Mouse (Mus musculus): ENCODE measurements around the gene Rilpl1. TPM values are rescaled to one million over a fixed set of nuclear protein-coding genes. Genes with fewer than 3 reads are reported as not detected.
A peak's percentile ranks its signal among the peaks of the same experiment; 100 is the strongest.

The Rilpl1 gene
- polyA plus RNA-seq (2014; fragmentation: Nextera tagmentation; extraction: Ambion mirVana): 21.9 and 26.1 TPM in 2 replicates

DNA sequence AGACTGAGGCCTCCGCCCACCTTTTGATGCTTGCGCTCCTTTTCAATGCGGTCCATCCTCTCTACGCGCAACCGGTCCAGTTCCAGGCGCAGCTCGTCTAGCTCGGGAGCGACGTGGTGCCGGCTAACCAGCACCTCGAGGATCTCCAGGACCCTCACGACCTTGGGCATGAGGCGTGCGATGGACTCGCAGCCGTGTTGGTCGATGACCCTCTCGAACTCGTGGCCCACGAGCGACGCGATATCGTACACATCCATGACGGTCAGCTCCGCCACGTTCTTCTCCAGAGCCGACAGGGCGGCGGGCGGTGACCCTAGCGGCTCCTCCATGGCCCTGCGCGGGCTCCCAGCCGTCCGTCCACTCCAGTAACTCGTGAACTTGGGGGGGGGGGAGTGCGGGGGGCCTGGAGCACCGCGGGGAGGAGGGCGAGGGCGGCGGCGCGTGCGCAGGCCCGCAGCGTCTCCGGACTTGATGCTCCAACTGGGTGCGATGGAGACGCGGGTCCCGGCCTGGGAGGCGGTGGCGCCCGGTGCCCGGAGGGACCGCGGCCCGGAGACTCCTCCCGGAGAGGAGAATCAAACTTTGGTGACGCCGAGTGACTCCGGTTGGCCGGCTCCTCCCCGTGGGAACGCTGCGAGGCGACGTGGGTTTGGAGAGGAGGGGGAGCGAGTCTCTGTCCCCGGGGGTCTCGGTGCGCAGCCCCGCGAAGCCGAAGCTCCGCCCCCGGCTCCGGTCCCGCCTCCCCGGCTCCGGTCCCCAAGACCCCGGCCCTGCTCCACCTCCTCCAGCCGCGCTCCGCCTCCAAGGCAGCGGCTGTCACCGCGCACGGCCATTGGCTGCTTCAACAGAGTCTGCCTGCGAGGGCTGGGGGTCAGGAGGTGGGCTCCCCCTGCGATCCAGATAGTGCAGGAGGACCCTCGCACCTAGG lies at the start of gene Rilpl1:
Gene Rilpl1, minus strand, starts transcription at position 737 of the 928 bp plus-strand sequence.
- Histone ChIP-seq H3K4me2 (replicated peaks; ENCODE audit: low read depth, low read length) (peak within 1 kb of the TSS; percentile 88), H3K9me3 (ENCODE audit: control insufficient read depth, low read length) (no peaks in the 10 kb centered on the region), H3K36me3 (ENCODE audit: control insufficient read depth, insufficient read depth, low read length) (no peaks in the 10 kb centered on the region), H3K4me3 (ENCODE audit: low read length) (peak within 1 kb of the TSS; percentile 84), H3K4me1 (ENCODE audit: control insufficient read depth, insufficient read depth, low read length) (peaks cover 37% of the 10 kb centered on the region), H3K27ac (ENCODE audit: low read depth, low read length) (peak within 1 kb of the TSS; percentile 81), H3K9ac (ENCODE audit: low read depth, low read length) (peak within 1 kb of the TSS; percentile 82), H3K27me3 (ENCODE audit: control insufficient read depth, insufficient read depth, low read length) (no peaks in the 10 kb centered on the region)
- under 1% methylated on average over 81 of the region's 96 CpGs for WGBS
- peak; percentile 88 for ATAC-seq (ENCODE audit: low FRiP score, low TSS enrichment)

DNA sequence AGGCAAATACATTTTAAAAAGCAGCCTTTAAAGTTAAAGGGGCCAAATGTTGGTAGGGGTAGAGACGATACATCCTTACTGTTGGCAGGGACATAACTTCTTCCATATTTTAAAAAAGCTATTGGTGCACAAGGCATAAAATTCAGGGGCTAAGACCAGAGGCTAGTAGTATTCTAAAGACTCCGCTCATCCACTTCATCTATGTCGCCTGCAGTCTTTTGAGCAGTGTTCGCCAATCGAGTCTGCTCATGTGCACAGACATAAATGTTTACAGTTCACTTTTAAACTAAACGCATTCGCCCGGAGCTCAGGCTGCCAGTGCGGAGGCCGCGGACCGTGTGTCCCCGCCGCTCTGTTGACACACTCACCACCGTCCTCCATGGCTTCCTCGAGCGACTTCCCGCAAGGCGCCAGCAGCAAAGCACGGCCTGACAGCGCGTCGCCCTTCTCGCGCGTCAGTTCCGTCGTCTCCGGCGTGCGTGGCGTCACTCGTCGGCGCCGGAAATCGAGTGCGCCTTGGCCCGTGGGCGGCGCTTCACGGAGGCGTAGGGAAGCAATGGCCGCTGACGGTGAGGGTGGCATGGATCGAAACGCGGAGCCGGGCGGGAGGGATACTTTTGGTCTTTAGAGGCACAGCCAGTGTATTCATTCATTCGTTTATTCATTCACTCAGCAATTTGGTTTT lies 47.6 kb upstream of the Rilpl1 start, which contains the start of the genes Eif2b1 and Gtf2h3:
Gene Eif2b1, minus strand, starts transcription at position 499 of the 685 bp plus-strand sequence.
Gene Gtf2h3, plus strand, starts transcription at position 508 of the 685 bp plus-strand sequence.
- H3K36me3 ChIP-seq (ENCODE audit: control insufficient read depth, insufficient read depth, low read length): peaks cover 41% of the 10 kb centered on the region
- no peaks in the 10 kb centered on the region for H3K27me3 ChIP-seq (ENCODE audit: control insufficient read depth, insufficient read depth, low read length)
- H3K9me3 ChIP-seq (ENCODE audit: control insufficient read depth, low read length): no peaks in the 10 kb centered on the region
- H3K9ac ChIP-seq (ENCODE audit: low read depth, low read length): peak within 1 kb of the TSS; percentile 65
- peaks cover 10% of the 10 kb centered on the region; the same call in 1 of the 2 replicates for H3K4me1 ChIP-seq (ENCODE audit: control insufficient read depth, insufficient read depth, low read length)
- peak; percentile 89 for ATAC-seq (ENCODE audit: low FRiP score, low TSS enrichment)
- H3K4me3 ChIP-seq (ENCODE audit: low read length): peak within 1 kb of the TSS; percentile 66
- under 1% methylated on average over 51 of the region's 51 CpGs for WGBS
- no peak within 1 kb of the TSS for H3K27ac ChIP-seq (ENCODE audit: low read depth, low read length)
- H3K4me2 ChIP-seq (replicated peaks; ENCODE audit: low read depth, low read length): peak within 1 kb of the TSS; percentile 81

DNA sequence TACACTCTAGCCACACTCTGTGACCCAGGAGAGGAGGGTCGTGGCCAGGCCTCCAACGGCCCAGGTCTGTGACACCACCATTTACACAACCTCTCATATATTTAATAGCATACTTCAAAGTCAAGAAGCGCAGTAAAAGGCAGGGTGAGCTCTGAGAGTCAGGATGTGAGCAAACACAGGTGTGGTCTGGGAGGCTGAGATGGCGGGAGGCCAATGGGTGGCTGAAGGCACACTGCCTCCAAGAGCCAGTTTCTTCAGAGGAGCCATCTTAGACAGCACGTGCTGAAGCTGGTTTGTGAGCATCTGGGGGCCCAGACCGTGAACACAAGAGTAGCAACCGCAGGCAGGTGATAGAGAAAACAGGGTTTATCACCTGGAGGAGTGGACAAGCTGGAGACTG lies 44.3 kb upstream of the Rilpl1 start:
- no peak overlapping the region for H3K4me3 ChIP-seq (ENCODE audit: low read length)
- H3K36me3 ChIP-seq (ENCODE audit: control insufficient read depth, insufficient read depth, low read length): peaks cover 73% of the 10 kb centered on the region
- peaks cover 10% of the 10 kb centered on the region; the same call in 1 of the 2 replicates for H3K4me1 ChIP-seq (ENCODE audit: control insufficient read depth, insufficient read depth, low read length)
- H3K27me3 ChIP-seq (ENCODE audit: control insufficient read depth, insufficient read depth, low read length): no peaks in the 10 kb centered on the region
- no peak overlapping the region for H3K27ac ChIP-seq (ENCODE audit: low read depth, low read length)
- no peak for ATAC-seq (ENCODE audit: low FRiP score, low TSS enrichment)
- WGBS: 81% methylated on average over 7 of the region's 7 CpGs
- H3K9me3 ChIP-seq (ENCODE audit: control insufficient read depth, low read length): no peaks in the 10 kb centered on the region
- H3K4me2 ChIP-seq (replicated peaks; ENCODE audit: low read depth, low read length): no peak overlapping the region
- no peak overlapping the region for H3K9ac ChIP-seq (ENCODE audit: low read depth, low read length)

DNA sequence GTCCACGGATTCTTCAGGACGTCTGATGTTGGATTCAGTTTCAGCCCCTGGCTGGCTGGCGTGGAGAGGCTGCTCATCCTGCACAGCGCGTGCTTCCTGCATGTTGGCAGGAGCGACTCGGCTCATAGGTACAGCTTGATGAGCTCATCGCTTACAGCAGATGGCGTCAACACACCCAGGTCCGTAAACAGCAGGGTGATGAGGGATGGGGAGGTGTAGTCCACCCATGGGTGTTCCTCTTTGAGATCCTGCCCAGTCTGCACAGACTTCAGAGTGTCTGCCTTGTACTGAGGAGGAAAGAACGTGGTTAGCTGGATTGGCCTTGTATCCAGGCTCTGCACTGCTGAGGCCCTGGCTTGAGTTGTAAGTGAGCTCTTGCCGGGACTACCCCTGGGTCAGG lies 39.9 kb upstream of the Rilpl1 start:
- no peak for ATAC-seq (ENCODE audit: low FRiP score, low TSS enrichment)
- H3K4me1 ChIP-seq (ENCODE audit: control insufficient read depth, insufficient read depth, low read length): no peaks in the 10 kb centered on the region
- H3K36me3 ChIP-seq (ENCODE audit: control insufficient read depth, insufficient read depth, low read length): peaks cover 89% of the 10 kb centered on the region
- H3K4me2 ChIP-seq (replicated peaks; ENCODE audit: low read depth, low read length): no peak overlapping the region
- no peak overlapping the region for H3K4me3 ChIP-seq (ENCODE audit: low read length)
- no peaks in the 10 kb centered on the region for H3K27me3 ChIP-seq (ENCODE audit: control insufficient read depth, insufficient read depth, low read length)
- 88% methylated on average over 12 of the region's 12 CpGs for WGBS
- H3K9me3 ChIP-seq (ENCODE audit: control insufficient read depth, low read length): no peaks in the 10 kb centered on the region
- H3K9ac ChIP-seq (ENCODE audit: low read depth, low read length): no peak overlapping the region
- no peak overlapping the region for H3K27ac ChIP-seq (ENCODE audit: low read depth, low read length)

DNA sequence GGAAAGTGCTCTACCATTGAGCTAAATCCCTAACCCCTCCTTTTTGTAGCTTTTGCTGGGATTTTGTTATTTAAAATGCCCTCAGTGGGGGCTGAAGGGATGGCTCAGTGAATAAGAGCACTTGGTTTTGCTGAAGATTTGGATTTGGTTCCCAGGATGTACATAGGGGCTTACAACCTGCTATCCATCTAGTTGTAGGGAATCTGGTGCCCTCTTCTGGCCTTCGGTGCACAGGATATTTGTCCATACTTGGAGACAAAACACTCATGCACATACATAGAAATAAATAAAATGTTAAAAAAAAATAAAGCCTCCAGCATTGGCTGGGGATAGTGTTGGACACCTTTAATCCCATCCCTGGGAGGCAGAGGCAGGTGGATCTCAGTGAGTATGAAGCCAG lies 24.0 kb upstream of the Rilpl1 start:
- Histone ChIP-seq H3K27me3 (ENCODE audit: control insufficient read depth, insufficient read depth, low read length) (no peaks in the 10 kb centered on the region), H3K9me3 (ENCODE audit: control insufficient read depth, low read length) (no peaks in the 10 kb centered on the region), H3K4me2 (replicated peaks; ENCODE audit: low read depth, low read length) (no peak overlapping the region), H3K9ac (ENCODE audit: low read depth, low read length) (no peak overlapping the region), H3K27ac (ENCODE audit: low read depth, low read length) (no peak overlapping the region), H3K4me3 (ENCODE audit: low read length) (no peak overlapping the region), H3K4me1 (ENCODE audit: control insufficient read depth, insufficient read depth, low read length) (0 out of 2 replicates have a peak, but pooled peaks cover 3% of the 10 kb centered on the region), H3K36me3 (ENCODE audit: control insufficient read depth, insufficient read depth, low read length) (peaks cover 49% of the 10 kb centered on the region)
- no peak for ATAC-seq (ENCODE audit: low FRiP score, low TSS enrichment)
- 74% methylated on average over 1 of the region's 1 CpGs for WGBS

DNA sequence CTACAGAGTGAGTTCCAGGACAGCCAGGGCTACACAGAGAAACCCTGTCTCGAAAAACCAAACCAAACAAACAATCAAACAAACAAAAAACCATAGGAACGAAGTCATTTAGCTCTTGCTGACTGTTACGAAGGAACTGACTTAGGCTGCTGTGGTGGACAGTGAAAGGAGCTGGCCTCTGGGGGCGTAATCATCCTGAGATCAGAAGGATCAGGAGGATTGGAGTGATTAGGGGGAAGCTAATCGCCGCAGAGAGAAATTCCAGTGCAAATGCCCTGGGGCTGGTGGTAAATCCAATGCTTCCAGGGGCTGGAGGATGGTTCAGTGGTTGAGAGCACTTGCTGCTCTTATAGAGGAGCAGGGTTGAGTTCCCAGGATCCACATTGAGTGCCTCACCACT lies 22.4 kb upstream of the Rilpl1 start:
- 75% methylated on average over 6 of the region's 6 CpGs for WGBS
- no peak overlapping the region for H3K27ac ChIP-seq (ENCODE audit: low read depth, low read length)
- peak overlapping the region; percentile 79 for H3K4me3 ChIP-seq (ENCODE audit: low read length)
- peaks cover 40% of the 10 kb centered on the region for H3K36me3 ChIP-seq (ENCODE audit: control insufficient read depth, insufficient read depth, low read length)
- H3K9me3 ChIP-seq (ENCODE audit: control insufficient read depth, low read length): no peaks in the 10 kb centered on the region
- H3K27me3 ChIP-seq (ENCODE audit: control insufficient read depth, insufficient read depth, low read length): no peaks in the 10 kb centered on the region
- H3K4me2 ChIP-seq (replicated peaks; ENCODE audit: low read depth, low read length): peak overlapping the region; percentile 74; the same call in 1 of the 2 replicates
- H3K4me1 ChIP-seq (ENCODE audit: control insufficient read depth, insufficient read depth, low read length): 0 out of 2 replicates have a peak, but pooled peaks cover 3% of the 10 kb centered on the region
- no peak overlapping the region for H3K9ac ChIP-seq (ENCODE audit: low read depth, low read length)
- ATAC-seq (ENCODE audit: low FRiP score, low TSS enrichment): no peak

DNA sequence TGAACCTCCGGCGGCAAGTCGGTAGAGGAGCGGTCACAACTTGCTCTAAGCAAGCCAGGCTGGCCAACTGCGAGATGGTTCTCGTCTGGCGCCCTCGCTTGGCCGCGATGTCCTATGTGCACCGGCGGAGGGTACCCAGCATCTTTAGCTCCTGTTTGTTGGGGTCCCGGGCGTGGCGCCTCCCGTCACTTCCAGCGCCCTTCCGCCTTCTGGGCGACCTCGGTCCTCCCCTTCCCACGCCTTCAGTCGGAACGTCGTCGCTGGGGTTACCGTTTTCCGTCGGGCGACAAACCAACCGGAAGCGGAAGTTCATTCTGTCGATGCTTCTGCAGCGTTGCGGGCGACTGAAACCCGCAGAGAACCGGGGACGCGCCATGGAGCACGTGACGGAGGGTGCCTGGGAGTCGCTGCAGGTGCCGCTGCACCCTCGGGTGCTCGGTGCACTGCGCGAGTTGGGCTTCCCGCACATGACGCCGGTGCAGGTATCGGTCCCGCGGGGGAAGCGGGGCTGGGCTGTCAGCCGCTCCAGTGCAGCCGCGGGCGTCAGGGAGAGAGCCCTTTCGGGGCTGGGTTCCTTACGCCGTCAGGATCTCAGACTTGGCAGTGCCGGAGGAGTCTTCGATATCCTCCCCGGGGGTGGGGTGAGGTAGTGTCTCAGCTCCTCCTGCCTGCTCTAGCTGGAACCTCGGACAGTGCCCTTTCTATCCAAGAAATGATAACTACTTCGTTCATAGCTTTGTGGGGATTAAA lies 21.5 kb upstream of the Rilpl1 start, which contains the start of gene Ddx55:
Gene Ddx55, plus strand, starts transcription at position 307 of the 750 bp plus-strand sequence.
- peak within 1 kb of the TSS; percentile 69 for H3K27ac ChIP-seq (ENCODE audit: low read depth, low read length)
- H3K9me3 ChIP-seq (ENCODE audit: control insufficient read depth, low read length): no peaks in the 10 kb centered on the region
- under 1% methylated on average over 66 of the region's 66 CpGs for WGBS
- peak within 1 kb of the TSS; percentile 65 for H3K9ac ChIP-seq (ENCODE audit: low read depth, low read length)
- no peaks in the 10 kb centered on the region for H3K27me3 ChIP-seq (ENCODE audit: control insufficient read depth, insufficient read depth, low read length)
- 0 out of 2 replicates have a peak, but pooled peaks cover 3% of the 10 kb centered on the region for H3K4me1 ChIP-seq (ENCODE audit: control insufficient read depth, insufficient read depth, low read length)
- peaks cover 41% of the 10 kb centered on the region for H3K36me3 ChIP-seq (ENCODE audit: control insufficient read depth, insufficient read depth, low read length)
- peak within 1 kb of the TSS; percentile 74 for H3K4me2 ChIP-seq (replicated peaks; ENCODE audit: low read depth, low read length)
- peak; percentile 87 for ATAC-seq (ENCODE audit: low FRiP score, low TSS enrichment)
- peak within 1 kb of the TSS; percentile 79 for H3K4me3 ChIP-seq (ENCODE audit: low read length)

DNA sequence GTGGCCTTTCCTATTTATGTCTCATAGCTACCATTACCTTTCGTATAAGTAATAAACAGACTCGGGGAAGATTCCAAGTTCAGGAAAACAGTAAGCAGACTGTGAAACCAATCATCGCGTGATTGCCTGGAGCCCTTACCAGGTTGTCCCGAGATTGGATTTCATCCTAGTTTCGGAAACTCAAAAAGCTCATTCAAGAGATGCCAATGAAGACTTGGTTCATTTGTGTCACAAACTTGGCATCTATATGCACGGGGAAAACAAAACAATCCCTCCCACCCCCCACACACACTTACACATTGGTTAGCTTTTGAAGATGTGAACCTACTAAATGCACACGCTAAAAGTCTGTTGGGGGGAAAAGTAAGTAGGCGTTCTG lies 20.9 kb upstream of the Rilpl1 start:
- 0 out of 2 replicates have a peak, but pooled peaks cover 3% of the 10 kb centered on the region for H3K4me1 ChIP-seq (ENCODE audit: control insufficient read depth, insufficient read depth, low read length)
- 10% methylated on average over 9 of the region's 9 CpGs for WGBS
- peak overlapping the region; percentile 74 for H3K4me2 ChIP-seq (replicated peaks; ENCODE audit: low read depth, low read length)
- peak overlapping the region; percentile 79 for H3K4me3 ChIP-seq (ENCODE audit: low read length)
- H3K9ac ChIP-seq (ENCODE audit: low read depth, low read length): peak overlapping the region; percentile 65
- peak overlapping the region; percentile 20; the same call in 1 of the 2 replicates for H3K27ac ChIP-seq (ENCODE audit: low read depth, low read length)
- peaks cover 42% of the 10 kb centered on the region for H3K36me3 ChIP-seq (ENCODE audit: control insufficient read depth, insufficient read depth, low read length)
- H3K9me3 ChIP-seq (ENCODE audit: control insufficient read depth, low read length): no peaks in the 10 kb centered on the region
- H3K27me3 ChIP-seq (ENCODE audit: control insufficient read depth, insufficient read depth, low read length): no peaks in the 10 kb centered on the region
- ATAC-seq (ENCODE audit: low FRiP score, low TSS enrichment): no peak

All from kidney, embryonic 14.5 days (tissue).